Mouse (Mus musculus) hindbrain, embryonic 16.5 days (tissue): ENCODE results near the gene Sbno1. TPM values are rescaled to one million over a fixed set of nuclear protein-coding genes. Genes with fewer than 3 reads are reported as not detected.

Experiments used
- ATAC-seq: fragments of 200-750 bp; cut with Nextera tagmentation; 2 replicates; pipeline ENCODE4 v1.8.0; 2017; ENCODE audit warnings: moderate TSS enrichment, moderate library complexity
- H3K27ac ChIP-seq: fragments of 300-500 bp; sonication (generic); 2 replicates; pipeline ENCODE4 v1.5.1; 2014; ENCODE audit warnings: low read depth, mild to moderate bottlenecking, control low read depth, low read length, moderate library complexity
- H3K27me3 ChIP-seq: fragments of 300-500 bp; sonication (generic); replicated peaks from 2 replicates; pipeline ENCODE4 v1.6.1; 2014; ENCODE audit warnings: low read length; ENCODE audit not compliant: control insufficient read depth, insufficient read depth
- H3K36me3 ChIP-seq: fragments of 300-500 bp; sonication (generic); 2 replicates; pipeline ENCODE4 v1.6.1; 2014; ENCODE audit warnings: mild to moderate bottlenecking, low read length, moderate library complexity, mixed read lengths; ENCODE audit not compliant: control insufficient read depth, insufficient read depth
- H3K4me1 ChIP-seq: fragments of 300-500 bp; sonication (generic); 2 replicates; pipeline ENCODE4 v1.6.1; 2014; ENCODE audit warnings: low read depth, low read length; ENCODE audit not compliant: control insufficient read depth, insufficient read depth
- H3K4me2 ChIP-seq: fragments of 300-500 bp; sonication (generic); 2 replicates; pipeline ENCODE4 v1.6.1; 2014; ENCODE audit warnings: mild to moderate bottlenecking, low read length, control low read depth, moderate library complexity
- H3K4me3 ChIP-seq: fragments of 300-500 bp; sonication (generic); 2 replicates; pipeline ENCODE4 v1.5.1; 2014; ENCODE audit warnings: mild to moderate bottlenecking, low read length, control low read depth, moderate library complexity
- H3K9ac ChIP-seq: fragments of 300-500 bp; sonication (generic); 2 replicates; pipeline ENCODE4 v1.6.1; 2014; ENCODE audit warnings: low read depth, mild to moderate bottlenecking, control low read depth, low read length, moderate library complexity
- H3K9me3 ChIP-seq: fragments of 300-500 bp; sonication (generic); 2 replicates; pipeline ENCODE4 v1.6.1; 2014; ENCODE audit warnings: mild to moderate bottlenecking, low read length, moderate library complexity; ENCODE audit not compliant: control insufficient read depth
- WGBS: fragments of 180-500 bp; shearing (Covaris S2); extraction: QIAGEN DNeasy Blood & Tissue Kit; methylation state at CpG from one replicate; pipeline ENCODE4 v1.1.7; 2014; 5-methylcytosine and 5-hydroxymethylcytosine counted together
- polyA plus RNA-seq: library from polyadenylated mRNA; unstranded; fragments of >200 nt; fragmentation: Nextera tagmentation; extraction: Ambion mirVana; gene quantifications from 2 replicates; pipeline ENCODE4 v1.2.1, GENCODE M21; 2015

The Sbno1 gene
- polyA plus RNA-seq, 1 experiment from 2014 or later, result 83.6 TPM

DNA sequence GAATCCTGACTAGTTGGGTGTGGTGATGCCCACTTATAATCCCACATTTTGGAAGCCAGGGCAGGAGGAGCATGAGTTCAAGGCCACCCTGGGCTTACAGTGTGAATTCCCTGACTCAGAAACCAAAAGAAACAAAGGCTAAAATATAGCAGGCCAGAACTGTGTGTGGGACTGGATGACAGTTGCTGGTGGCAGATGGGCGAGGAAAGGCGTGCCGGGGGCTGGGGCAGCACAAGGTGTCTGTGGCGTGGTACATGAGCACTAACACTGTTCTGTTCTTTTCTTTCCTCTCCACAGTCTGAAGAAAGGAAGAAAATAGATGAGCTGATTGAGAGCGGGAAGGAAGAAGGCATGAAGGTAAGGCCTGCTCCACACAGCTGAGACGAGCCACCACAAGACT is 31.0 kb upstream of the Sbno1 start:
- H3K4me3 ChIP-seq, result no peak overlapping the region
- H3K27ac ChIP-seq, result no peak overlapping the region
- WGBS, result 93% methylated on average over 6 of the region's 6 CpGs
- no peaks in the 10 kb centered on the region for H3K27me3 ChIP-seq
- H3K4me2 ChIP-seq, result no peak overlapping the region
- no peak overlapping the region for H3K9ac ChIP-seq
- ATAC-seq, result no peak
- peaks cover 54% of the 10 kb centered on the region for H3K36me3 ChIP-seq
- peaks cover 4% of the 10 kb centered on the region; the same call in 1 of the 2 replicates for H3K4me1 ChIP-seq
- no peaks in the 10 kb centered on the region for H3K9me3 ChIP-seq

- Histone ChIP-seq H3K9me3 (no peaks in the 10 kb centered on the region), H3K9ac (no peak overlapping the region), H3K27ac (peak overlapping the region; percentile 49), H3K4me1 (peaks cover 8% of the 10 kb centered on the region; the same call in 1 of the 2 replicates), H3K4me3 (no peak overlapping the region), H3K27me3 (no peaks in the 10 kb centered on the region), H3K36me3 (peaks cover 63% of the 10 kb centered on the region), H3K4me2 (no peak overlapping the region)
- 70% methylated on average over 1 of the region's 1 CpGs for WGBS
- ATAC-seq, result no peak
Measured at GRCm38 (mm10) chr5:124454082-124454419, 28.2 kb upstream of the Sbno1 start.

DNA sequence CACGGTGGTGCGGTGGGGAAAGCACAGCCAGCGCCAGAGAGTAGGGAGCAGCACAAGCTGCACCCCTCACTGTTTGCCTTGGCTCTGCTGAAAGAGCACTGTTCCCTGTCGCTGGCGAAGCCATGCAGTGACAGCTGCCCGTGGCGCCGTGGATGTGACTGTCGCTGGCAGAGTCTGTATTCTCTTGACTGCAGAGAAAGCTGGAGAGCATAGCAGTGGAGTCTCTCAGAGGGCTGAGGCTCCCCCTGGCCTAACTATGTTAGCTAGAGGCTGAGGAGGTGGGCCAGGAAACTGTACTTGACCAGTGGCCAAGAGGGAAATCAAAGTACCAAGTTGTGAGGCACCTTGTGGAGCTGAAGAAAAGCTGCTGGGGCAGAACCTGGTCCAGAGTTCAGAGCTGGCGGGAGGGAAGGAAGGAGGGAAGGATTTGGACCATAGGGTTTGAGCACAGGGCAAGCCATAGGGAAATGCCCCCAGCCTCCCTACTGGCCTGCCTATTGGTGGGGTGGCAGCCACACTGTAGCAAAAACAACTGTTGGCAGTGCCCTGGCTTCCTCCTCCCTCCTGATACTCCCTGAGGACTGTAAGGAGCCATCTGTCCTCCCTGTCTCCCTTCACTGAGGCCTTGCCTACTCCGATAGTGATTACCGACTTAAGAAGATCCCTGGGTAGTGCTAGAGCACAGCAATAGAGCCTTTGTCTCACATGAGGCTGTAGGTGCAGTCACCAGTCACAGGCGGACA is 27.7 kb upstream of the Sbno1 start:
- no peaks in the 10 kb centered on the region for H3K27me3 ChIP-seq
- WGBS, result 81% methylated on average over 13 of the region's 13 CpGs
- H3K4me3 ChIP-seq, result no peak overlapping the region
- H3K4me2 ChIP-seq, result no peak overlapping the region
- H3K36me3 ChIP-seq, result peaks cover 62% of the 10 kb centered on the region
- H3K4me1 ChIP-seq, result peaks cover 8% of the 10 kb centered on the region; the same call in 1 of the 2 replicates
- H3K9ac ChIP-seq, result no peak overlapping the region
- peak overlapping the region; percentile 69 for H3K27ac ChIP-seq
- no peaks in the 10 kb centered on the region for H3K9me3 ChIP-seq
- no peak for ATAC-seq

DNA sequence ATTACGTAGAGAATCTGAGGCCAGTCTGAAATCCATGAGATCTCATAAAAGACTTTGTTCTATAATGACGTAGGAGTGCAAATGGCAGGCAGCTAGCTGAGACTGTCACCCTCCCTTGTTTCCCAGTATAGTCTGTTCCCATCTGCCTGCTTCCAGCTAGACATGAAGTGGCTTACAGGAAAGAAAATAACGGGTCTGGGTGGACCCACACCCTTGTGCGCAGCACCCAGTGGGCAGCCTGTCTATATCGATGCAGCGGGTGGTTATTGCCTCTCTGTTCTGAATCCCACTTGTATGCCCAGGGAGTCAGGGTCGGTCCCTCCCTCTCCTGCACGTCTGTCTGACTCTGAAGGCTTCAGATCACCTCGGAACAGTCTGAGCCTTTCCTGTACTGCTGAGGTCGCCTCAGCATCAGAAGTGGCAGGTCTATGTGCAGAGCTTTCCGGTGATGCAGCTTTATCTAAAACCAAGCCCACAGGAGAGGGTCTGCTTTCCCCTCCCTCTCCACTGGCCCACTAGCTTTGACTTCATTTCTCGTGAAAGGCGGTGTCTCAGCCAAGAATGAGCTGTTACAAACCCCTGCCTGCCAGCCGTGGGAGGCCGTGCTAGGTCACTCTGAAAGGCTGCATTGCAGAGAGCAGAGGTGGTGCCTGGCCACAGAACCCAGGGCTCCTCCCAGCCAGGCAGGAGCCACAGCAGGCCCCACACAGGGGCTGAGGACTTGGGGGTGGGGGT is 26.9 kb upstream of the Sbno1 start:
- no peaks in the 10 kb centered on the region for H3K9me3 ChIP-seq
- H3K4me3 ChIP-seq, result no peak overlapping the region
- 76% methylated on average over 15 of the region's 15 CpGs for WGBS
- H3K4me1 ChIP-seq, result peaks cover 8% of the 10 kb centered on the region; the same call in 1 of the 2 replicates
- H3K4me2 ChIP-seq, result no peak overlapping the region
- no peaks in the 10 kb centered on the region for H3K27me3 ChIP-seq
- H3K9ac ChIP-seq, result no peak overlapping the region
- ATAC-seq, result no peak
- peaks cover 57% of the 10 kb centered on the region for H3K36me3 ChIP-seq
- H3K27ac ChIP-seq, result peak overlapping the region; percentile 69; the same call in 1 of the 2 replicates

DNA sequence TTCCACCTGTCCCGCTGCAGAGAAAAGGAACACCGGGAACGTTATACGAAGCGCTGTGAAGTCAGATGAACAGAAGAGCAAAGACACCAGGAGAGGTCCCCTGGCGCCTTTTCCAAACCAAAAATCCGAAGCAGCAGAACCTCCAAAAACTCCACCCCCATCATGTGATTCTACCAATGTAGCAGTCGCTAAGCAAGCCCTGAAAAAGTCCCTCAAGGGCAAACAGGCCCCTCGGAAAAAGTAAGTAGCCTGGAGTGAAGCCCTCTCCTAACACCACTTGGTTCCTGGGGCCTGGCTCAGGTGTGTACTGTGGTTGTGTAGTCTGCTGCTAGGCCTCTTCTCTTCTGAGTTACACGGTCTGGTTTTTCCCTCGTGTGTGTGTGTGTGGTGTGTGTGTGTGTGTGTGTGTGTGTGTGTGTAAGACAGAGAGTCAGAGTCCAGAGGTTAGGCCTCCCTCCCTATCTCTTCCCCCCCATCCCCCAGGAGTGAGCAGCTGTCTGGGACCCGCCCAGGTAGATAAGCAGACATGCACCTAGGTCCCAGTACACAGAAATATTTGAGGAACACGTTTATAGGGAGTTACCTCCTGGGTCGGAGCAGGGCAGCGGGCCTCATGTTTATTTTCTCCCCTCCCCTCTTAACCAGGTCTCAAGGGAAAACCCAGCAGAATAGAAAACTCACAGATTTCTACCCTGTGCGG is 25.0 kb upstream of the Sbno1 start:
- WGBS, result 83% methylated on average over 15 of the region's 16 CpGs
- no peak for ATAC-seq
- Histone ChIP-seq H3K9ac (no peak overlapping the region), H3K4me1 (peaks cover 17% of the 10 kb centered on the region), H3K27me3 (no peaks in the 10 kb centered on the region), H3K9me3 (no peaks in the 10 kb centered on the region), H3K36me3 (peaks cover 43% of the 10 kb centered on the region), H3K4me3 (no peak overlapping the region), H3K27ac (no peak overlapping the region), H3K4me2 (no peak overlapping the region)

DNA sequence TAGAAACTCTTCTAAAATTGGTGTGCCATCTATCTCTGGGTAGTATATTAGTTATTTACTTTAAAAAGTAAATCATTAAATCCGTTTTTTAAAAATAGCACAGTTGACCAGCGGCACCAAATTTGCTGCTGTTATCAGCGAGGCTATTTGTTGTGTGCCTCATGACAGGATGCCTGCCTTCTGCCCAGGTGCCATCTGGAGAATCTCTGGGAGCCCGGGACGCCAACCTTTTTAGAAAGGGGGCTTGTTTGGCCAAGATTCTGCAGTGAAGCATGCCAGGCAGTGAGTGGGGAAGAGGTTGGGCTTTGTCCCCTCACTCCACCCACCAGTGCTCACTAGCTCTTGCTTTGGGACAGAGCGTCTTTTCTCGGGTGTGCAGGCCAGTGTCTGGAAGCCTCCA is 24.2 kb upstream of the Sbno1 start:
- no peak for ATAC-seq
- no peak overlapping the region for H3K4me2 ChIP-seq
- no peaks in the 10 kb centered on the region for H3K27me3 ChIP-seq
- no peak overlapping the region for H3K9ac ChIP-seq
- H3K4me1 ChIP-seq, result peaks cover 17% of the 10 kb centered on the region
- H3K4me3 ChIP-seq, result no peak overlapping the region
- 88% methylated on average over 7 of the region's 7 CpGs for WGBS
- H3K27ac ChIP-seq, result no peak overlapping the region
- H3K36me3 ChIP-seq, result peaks cover 40% of the 10 kb centered on the region
- H3K9me3 ChIP-seq, result no peaks in the 10 kb centered on the region

DNA sequence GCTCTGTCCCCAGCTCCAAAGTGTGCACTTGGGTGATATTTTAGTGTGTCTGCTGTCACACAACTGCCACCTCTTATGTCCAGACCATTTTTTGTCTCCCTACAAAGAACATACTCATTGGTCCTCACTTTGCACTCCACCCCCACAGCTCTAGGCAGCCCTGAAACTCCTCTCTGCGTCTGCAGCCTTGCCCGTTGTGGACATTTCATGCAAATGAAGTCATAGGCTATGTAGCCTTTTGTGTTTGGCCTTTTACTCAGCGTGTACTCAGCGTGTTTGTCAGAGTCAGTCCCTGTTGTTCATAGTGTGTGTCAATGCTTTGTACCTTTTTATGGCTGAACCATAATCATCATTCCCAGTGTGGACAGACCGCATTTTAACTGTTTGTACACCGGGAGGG is 23.7 kb upstream of the Sbno1 start:
- H3K9me3 ChIP-seq, result no peaks in the 10 kb centered on the region
- no peak for ATAC-seq
- 68% methylated on average over 6 of the region's 6 CpGs for WGBS
- H3K4me3 ChIP-seq, result no peak overlapping the region
- H3K36me3 ChIP-seq, result peaks cover 40% of the 10 kb centered on the region
- H3K4me2 ChIP-seq, result no peak overlapping the region
- no peak overlapping the region for H3K9ac ChIP-seq
- no peaks in the 10 kb centered on the region for H3K27me3 ChIP-seq
- H3K27ac ChIP-seq, result no peak overlapping the region
- H3K4me1 ChIP-seq, result peaks cover 22% of the 10 kb centered on the region

- Histone ChIP-seq H3K36me3 (peaks cover 23% of the 10 kb centered on the region), H3K9me3 (no peaks in the 10 kb centered on the region), H3K4me3 (peak overlapping the region; percentile 60), H3K27me3 (no peaks in the 10 kb centered on the region), H3K4me1 (peaks cover 19% of the 10 kb centered on the region), H3K4me2 (peak overlapping the region; percentile 90), H3K9ac (peak overlapping the region; percentile 99), H3K27ac (no peak overlapping the region; the same call in 1 of the 2 replicates)
- 0 out of 2 replicates have a peak, but pooled peaks have one; percentile 17 for ATAC-seq
- WGBS, result 3% methylated on average over 15 of the region's 15 CpGs
Measured at GRCm38 (mm10) chr5:124446301-124446881, 20.6 kb upstream of the Sbno1 start.
